Mouse (Mus musculus) right cerebral cortex, adult 18-20 months (tissue): ENCODE results near the gene Gm10964.

Source experiments
- DNase-seq: peaks from one replicate; pipeline ENCODE4 v3.0.0; 2022; ENCODE audit warnings: mixed read lengths

Gene Gm10964

DNA sequence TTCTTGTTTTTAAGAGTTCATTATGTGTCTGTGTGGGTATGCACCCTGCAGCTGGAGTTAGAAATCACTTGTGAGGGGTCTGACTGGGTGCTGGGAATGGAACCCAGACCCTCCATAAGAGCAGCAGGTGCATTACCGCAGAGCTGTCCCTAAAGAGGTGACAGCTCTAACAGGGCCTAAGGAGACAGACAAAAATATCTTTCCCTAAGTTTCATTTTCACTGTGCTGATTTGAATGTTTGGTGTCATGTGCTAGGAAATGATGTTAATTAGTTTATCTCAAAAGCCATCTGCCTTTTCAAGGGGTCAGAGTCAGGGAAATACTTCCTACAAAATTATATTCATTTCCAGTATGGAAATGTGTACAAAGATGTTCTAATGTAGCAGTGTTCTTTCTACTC lies at the start of gene Gm10964:
TSS of gene Gm10964 (plus strand) at position 38 of the 400 bp plus-strand sequence.
- DNase-seq: no peak

DNA sequence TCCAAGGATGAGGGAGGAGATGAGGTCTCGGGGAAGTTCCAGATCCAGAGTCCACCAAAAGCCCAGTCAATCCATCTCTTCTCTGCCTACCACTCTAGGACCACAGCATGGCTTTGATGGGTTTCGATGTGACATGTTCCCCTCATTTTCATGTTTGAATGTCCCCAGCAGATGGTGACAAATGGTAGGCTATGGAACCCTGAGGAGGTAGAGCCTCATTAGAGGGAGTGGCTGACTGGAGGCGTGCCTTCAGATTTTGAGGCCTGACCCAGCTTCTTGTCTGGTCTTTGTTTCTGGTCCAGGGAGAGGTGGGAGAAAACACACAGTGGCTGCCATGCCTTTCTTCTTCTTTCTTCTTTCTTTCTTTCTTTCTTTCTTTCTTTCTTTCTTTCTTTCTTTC lies 48.7 kb upstream of the Gm10964 start:
- DNase-seq: no peak

DNA sequence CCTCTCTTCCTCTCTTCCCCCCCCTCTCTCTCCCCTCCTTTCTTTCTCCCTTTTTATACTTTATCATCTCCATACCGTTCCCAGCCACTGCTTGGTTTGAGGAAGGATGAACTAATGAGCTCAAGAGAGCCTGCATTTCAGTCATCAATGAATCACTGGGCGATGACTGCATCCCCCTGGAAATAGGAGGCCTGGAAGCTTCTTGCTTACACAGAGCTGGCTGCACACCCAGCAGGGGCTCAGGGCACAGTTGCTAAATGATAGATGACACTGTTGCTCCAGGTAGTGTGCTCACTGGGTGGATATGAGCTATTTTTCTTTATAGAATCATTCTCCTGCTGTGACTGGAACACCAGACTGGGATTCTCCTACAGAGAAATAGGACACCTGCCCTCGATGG lies 43.6 kb upstream of the Gm10964 start:
- DNase-seq: no peak

GRCm38 (mm10) chr3:103696388-103696925 lies 42.7 kb upstream of the Gm10964 start:
- no peak for DNase-seq

- DNase-seq: no peak
Observed at GRCm38 (mm10) chr3:103704661-103705060, 34.5 kb upstream of the Gm10964 start.

GRCm38 (mm10) chr3:103705426-103705825 lies 33.7 kb upstream of the Gm10964 start:
- no peak for DNase-seq

- DNase-seq: no peak
Observed at GRCm38 (mm10) chr3:103709470-103710040, 29.6 kb upstream of the Gm10964 start.

DNA sequence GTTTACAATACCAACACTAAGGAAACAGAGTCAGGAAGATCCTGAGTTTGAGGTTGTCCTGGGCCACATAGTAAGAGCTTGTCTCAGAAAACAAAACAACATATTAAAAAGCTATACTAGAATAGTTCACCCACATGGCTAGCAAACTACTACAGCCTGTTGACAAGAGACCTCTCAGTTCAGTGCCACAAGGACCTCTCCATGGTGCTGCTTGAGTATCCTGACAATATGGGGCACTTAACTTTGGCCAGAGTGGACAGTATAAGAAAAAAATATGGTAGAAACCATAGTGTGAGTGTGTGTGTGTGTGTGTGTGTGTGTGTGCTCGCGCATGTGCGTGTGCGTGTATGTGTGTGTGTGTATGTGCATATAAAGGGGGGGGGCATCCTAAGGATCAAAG lies 27.0 kb upstream of the Gm10964 start:
- DNase-seq: no peak

GRCm38 (mm10) chr3:103714236-103714875 lies 24.8 kb upstream of the Gm10964 start:
- DNase-seq: no peak

GRCm38 (mm10) chr3:103714942-103715341 lies 24.2 kb upstream of the Gm10964 start:
- DNase-seq: no peak

GRCm38 (mm10) chr3:103715762-103716693 lies 23.1 kb upstream of the Gm10964 start:
- no peak for DNase-seq

GRCm38 (mm10) chr3:103716774-103717760 lies 22.1 kb upstream of the Gm10964 start:
- peak; percentile 30 for DNase-seq

DNA sequence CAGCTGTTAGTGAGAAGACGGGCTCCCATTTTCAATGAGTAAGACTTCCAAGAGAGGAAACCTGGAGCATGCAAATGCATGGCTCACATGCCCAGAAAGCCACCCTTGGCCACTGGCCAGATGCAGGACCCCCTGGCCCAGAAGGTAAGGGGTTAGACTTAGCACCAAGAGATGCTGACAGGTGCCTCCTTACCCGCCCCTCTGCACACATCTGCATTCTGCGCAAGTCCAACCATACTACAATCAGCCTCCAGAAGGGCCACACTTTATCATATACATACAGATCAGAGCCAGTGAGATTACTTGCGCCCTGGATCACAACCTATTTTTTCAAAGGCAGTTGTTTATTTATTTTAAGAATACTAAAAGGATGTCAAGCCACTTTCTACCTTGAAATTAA lies 20.4 kb upstream of the Gm10964 start:
- no peak for DNase-seq

DNA sequence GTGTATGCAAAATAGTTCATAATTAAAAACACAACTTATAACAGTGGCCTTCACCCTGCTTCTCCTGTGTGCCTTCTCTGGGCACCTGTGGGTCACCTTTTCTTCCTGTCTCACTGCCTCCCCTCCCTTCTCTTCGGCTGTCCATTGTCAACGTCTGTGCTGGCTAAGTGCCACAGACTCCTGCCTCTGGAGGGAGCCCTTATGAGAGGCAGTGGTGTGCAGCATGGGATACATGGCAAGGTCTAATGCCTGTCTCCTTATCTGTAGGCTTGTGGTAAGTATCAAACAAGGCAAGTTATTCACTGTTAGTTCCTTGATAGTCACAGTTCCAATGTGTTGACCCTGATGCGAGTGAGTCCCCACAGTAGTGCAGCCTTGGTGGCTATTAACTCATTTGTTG lies 15.0 kb upstream of the Gm10964 start:
- no peak for DNase-seq

GRCm38 (mm10) chr3:103726642-103727041 lies 12.5 kb upstream of the Gm10964 start:
- DNase-seq: no peak

- no peak for DNase-seq
Observed at GRCm38 (mm10) chr3:103727813-103728326, 11.3 kb upstream of the Gm10964 start.

DNA sequence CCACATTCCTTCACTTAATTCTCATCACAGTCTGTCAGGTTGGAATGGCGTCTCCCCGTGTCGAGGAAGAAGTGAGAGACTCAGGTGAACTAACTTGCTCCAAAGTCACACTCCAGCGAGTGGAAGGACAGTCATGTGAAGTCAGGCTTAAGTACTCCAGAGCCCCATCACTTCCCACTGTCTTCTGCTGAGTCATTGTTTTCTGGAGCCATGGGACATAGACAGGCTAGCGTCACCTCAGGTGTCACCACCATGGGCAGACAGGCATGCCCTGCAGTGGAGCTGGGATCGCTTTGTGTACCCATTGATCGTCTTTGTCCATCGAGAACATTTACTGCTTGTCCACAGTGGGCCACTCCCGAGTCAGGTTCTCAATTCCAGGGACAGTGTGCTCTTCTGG lies 9.3 kb upstream of the Gm10964 start:
- no peak for DNase-seq

GRCm38 (mm10) chr3:103732116-103732515 lies 7.0 kb upstream of the Gm10964 start:
- DNase-seq: no peak

GRCm38 (mm10) chr3:103733176-103733575 lies 6.0 kb upstream of the Gm10964 start:
- DNase-seq: no peak

DNA sequence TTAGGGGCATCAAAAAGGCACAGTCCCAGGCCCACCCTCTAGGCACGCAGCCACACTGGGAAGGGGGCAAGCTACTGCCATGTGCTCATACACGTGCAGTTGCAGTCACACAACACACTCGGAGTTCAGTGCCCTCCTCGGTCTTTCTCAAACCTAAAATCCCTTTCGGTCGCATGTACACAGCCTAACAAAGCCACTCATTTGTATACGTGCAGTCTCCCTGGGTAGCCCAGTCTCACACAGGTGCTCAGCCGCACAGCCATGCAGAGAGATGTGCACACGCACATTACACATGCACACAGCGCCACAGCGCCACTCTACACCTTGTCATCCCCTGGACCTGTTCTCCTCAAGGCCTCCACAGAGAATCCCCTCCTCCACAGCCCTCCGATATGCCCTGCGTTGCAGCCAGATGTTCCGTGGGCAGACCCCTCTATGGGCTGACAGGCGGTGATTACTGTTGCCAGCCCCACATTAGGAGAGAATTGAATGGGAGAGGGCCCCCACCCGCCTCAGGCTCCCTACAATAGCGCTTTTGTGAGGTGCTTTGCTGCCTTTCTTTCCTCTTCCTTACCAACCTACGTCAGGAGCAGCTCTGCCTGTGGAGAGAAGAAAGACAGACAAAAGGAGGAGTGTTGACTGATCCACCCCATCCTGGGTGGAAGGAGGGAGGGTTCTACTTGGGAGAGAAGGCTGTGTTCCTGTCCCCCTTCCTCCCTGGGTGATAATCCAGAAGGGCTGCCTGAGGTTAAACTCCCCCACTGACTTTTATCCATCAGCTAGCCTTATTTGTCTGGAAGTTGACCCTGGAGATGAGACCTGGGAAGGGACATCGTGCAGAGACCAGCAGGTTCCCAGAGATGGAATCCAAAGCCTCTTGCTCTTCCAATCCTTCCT lies 5.1 kb upstream of the Gm10964 start:
- DNase-seq: peak; percentile 70
